Mouse (Mus musculus) cerebellum, adult 2 months (tissue): ENCODE results near the gene Itm2c.

Experiments used
- CTCF ChIP-seq: fragments of 200-500 bp; IDR thresholded peaks from 2 replicates; pipeline ENCODE4 v1.5.1; 2011; ENCODE audit warnings: low read depth, mild to moderate bottlenecking, control low read depth, low read length, moderate library complexity, borderline replicate concordance; ENCODE audit not compliant: insufficient read depth
- POLR2A ChIP-seq: fragments of 200-500 bp; IDR thresholded peaks from 2 replicates; pipeline ENCODE4 v1.6.1; 2011; ENCODE audit warnings: low read length, control low read depth, borderline replicate concordance; ENCODE audit not compliant: insufficient read depth

- TF ChIP-seq CTCF (no peak), POLR2A (no peak)
Measured at GRCm38 (mm10) chr1:85957942-85958619, 64.0 kb downstream of the Itm2c start.
